Mouse (Mus musculus) G1E-ER4 (cell line): ENCODE data around the gene Ccdc34. TPM values are rescaled to one million over a fixed set of nuclear protein-coding genes. Genes with fewer than 3 reads are reported as not detected.

Experiments
- GATA1 ChIP-seq: IDR thresholded peaks from one replicate; pipeline ENCODE4 v1.8.0; 2012; ENCODE audit warnings: low read length, inconsistent platforms
- polyA plus RNA-seq: library from polyadenylated mRNA; stranded (reverse); fragments of >175 nt; gene quantifications from 2 replicates; pipeline ENCODE4 v1.2.3, GENCODE M21; 2012

Ccdc34 gene
- polyA plus RNA-seq, 1 experiment, result 17.1 TPM

DNA sequence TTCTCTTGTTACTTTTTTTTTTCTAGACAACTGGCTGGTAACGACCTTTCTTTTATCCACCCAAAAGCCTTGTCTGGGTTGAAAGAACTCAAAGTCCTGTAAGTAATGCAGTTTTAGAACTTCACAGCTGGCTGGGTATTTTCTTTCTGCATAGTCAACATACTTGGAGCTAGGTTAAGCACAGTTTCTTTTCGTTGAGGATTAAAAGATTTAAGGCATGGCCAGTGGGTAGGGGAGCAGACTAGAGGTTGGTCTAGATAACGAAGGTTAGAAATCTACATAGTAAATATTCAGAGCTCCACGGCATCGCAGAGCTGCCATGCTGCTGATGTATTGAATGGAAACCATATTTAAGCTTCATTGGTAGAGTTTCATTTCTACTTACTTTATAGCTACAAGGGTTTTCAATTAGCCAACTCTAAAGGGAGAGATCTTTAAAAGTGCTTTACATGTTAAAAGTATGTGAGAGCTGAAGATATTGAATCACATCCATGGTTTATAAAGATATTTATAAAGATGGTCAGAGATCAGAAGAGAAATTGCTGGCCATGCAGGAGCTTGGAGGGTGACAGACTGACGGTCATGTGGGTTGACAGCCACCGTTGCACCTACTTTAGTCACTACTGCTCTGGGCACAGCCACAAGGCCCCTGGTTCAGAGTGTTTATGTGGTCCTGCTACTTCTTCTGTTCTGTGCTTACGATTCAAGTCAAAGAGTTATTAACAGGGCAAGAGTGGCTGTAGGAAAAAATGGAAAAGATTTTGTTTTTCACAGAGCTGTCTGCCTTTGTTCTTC is 27.7 kb upstream of the Ccdc34 start:
- no peak for TF ChIP-seq GATA1

DNA sequence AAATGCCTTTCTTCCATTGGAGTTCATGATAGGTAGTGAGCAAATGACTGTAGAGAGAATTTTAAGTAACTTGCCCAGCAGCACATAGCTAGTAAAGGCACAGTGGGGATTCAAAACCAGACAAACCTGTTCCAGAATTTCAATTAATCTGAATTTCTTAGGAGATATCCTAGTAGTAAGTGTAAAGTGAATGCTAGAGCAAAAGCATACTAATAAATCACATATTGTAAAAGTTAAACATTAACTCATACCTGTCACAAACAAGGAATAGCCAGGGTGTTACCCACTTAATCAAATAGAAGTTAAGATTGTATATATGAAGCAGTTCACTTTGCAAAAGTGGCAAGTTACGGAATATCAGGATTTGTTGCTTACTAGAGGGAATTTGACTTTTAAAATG is 25.9 kb upstream of the Ccdc34 start:
- no peak for TF ChIP-seq GATA1

DNA sequence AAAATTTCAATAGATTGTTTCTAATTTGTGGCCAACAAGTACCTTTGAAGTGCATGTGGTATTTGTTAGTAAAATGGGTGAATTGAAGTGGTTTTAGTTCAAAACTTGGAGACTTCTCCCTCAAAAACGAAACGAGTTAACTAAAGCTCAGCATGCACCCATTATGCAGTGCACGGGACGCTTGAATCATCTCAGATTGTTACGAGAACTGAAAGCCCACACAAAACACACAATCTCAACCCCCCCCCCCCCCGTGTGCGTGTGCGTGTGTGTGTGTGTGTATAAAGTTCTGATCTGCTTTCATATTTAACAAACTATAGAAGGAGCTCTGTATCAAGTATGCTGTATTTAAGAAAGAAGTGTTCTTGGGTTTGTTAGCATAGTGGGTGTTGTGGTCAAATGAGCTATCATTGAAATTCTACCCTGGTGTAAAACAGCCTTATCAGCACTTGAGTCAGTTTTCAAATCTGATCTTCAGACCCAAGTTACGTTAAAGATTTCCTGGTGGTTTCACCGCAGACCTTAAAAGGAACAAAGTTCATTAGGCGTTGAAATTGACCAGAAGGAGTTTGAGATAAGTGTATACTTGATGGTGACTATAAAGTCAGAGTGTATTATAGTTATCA is 25.1 kb upstream of the Ccdc34 start:
- peak; percentile 76 for TF ChIP-seq GATA1

DNA sequence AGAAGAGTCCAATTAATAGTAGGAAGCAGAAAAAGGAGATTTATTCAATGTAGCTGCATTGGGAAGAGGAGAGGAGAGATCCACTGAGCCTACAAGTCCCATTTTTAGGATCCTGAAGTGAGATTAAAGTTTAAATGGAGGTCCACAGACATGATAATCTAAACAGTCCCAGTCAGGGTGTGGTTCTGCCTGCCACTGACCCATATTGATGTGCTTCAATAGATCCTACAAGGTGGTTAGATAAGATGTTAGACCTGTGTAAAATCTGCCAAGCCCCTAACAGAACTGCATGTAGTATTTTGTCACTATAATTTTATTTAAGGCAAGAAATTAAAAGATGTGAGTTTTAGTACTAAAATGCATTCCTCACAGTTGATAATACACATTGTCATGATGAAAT is 24.2 kb upstream of the Ccdc34 start:
- no peak for TF ChIP-seq GATA1

- TF ChIP-seq GATA1, result no peak
Measured at GRCm38 (mm10) chr2:109995061-109995460, 22.6 kb upstream of the Ccdc34 start.

DNA sequence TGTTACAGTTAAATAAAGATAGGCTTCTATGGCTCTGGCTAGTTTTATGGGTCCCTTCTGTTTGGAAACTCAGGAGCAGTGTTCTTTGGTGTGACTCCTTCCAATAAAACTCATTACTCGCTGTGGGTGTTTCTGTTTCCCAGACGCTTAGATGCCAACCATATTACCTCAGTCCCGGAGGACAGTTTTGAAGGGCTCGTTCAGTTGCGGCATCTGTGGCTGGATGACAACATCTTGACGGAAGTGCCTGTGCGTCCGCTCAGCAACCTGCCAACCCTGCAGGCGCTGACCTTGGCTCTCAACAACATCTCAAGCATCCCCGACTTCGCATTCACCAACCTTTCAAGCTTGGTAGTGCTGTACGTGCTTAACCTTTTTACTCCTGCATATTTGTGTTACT is 21.2 kb upstream of the Ccdc34 start:
- TF ChIP-seq GATA1, result no peak

GRCm38 (mm10) chr2:110004668-110005067 is 12.9 kb upstream of the Ccdc34 start:
- TF ChIP-seq GATA1, result no peak

- no peak for TF ChIP-seq GATA1
Measured at GRCm38 (mm10) chr2:110005164-110005563, 12.5 kb upstream of the Ccdc34 start.

DNA sequence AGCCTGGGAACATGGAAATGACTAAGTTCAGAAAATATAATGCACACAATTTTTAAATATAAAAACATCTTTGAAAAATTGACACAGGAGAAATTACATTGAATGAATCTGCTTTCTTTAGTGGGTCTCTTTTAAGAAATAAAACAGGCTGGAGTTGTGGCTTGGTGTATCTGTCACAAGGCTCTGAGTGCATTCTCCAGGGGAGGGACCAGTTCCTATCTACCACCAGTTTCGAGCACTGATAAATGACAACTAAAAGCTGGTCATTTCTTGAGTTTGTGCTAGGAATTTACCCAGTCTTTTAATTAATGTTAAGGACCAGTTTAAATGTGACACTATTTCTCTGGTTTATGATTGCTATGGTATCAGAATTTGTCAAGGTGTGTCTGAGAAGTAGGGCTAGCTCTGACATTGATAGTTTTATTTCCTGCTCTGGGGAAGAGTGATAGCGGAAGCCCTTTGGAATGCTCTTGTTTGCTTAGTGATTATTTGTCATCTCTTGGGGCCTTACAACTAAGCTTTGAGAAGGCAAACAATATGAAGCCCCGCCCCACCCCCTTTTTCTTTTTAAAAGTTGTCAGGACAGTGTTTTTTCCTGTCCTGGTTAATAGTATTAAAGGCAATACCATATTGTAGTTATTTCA is 11.9 kb upstream of the Ccdc34 start:
- TF ChIP-seq GATA1, result no peak

GRCm38 (mm10) chr2:110007423-110008267 is 10.0 kb upstream of the Ccdc34 start:
- no peak for TF ChIP-seq GATA1

DNA sequence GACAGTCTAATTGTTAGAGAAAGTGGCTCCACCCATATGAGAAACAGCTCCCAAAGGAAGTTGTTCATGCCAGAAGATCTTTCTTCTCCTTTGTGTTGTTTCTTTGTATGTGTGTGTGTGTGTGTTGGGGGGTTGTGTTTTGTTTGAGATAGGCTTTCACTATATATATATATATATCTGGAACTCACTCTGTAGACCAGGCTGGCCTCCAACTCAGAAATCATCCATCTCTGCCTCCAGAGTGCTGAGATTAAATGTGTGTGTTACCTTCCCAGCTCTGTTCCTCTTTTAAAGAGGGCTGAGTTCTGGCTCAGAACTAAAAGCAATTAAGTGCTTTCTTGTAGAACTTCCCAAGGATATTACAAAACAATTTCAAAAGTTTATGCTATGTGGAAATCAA is 8.2 kb upstream of the Ccdc34 start:
- TF ChIP-seq GATA1, result no peak

GRCm38 (mm10) chr2:110012184-110012725 is 5.4 kb upstream of the Ccdc34 start:
- no peak for TF ChIP-seq GATA1

GRCm38 (mm10) chr2:110017087-110017486 is 530 bp upstream of the Ccdc34 start:
- no peak for TF ChIP-seq GATA1

DNA sequence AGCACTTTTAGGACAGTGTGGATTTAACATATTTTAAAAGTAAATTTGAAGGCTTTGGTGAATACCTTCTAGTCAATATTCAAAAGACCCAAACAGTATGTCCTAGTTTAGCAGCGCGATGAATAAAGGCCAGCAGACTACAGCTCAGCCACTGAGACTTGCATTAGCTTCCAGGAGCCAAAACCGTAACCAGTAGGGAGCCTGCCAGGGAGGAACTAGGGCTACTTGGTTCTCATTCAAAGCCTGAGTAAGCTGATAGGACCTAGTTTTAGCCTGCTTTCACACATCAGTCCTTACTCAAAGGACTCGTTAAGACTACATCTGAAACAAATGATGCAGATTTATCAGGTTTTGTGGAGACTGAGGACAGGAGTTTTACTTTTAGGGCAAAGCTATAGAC is 2.0 kb downstream of the Ccdc34 start:
- TF ChIP-seq GATA1, result no peak

DNA sequence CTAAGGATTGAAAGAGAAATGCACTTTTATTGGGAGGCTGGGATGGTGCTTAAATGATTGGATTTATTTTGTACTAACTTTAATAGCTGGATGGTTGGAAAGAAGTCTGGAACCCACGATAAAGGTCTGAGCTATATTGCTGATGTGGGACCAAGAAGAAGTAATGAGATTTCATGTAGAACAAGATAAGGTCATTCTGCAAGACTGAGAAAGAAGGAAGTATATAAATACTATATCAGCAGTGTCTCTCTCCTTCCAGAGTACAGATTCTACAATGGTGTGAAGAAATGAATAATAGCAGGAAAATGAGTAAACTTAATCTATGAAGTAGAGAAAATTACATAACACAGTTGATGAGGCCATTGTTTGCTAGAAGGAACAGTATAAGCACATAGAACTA is 2.8 kb downstream of the Ccdc34 start:
- no peak for TF ChIP-seq GATA1
